Mouse (Mus musculus) liver, postnatal 0 days (tissue): ENCODE data around the gene Gm16181.

ENCODE experiments used
- CTCF ChIP-seq: sonication (generic); IDR thresholded peaks from 2 replicates; pipeline ENCODE4 v1.5.1; 2016; ENCODE audit warnings: antibody characterized with exemption, low read depth
- EP300 ChIP-seq: IDR thresholded peaks from 2 replicates; pipeline ENCODE4 v1.6.1; 2016; ENCODE audit warnings: antibody characterized with exemption, low read depth, mild to moderate bottlenecking

DNA sequence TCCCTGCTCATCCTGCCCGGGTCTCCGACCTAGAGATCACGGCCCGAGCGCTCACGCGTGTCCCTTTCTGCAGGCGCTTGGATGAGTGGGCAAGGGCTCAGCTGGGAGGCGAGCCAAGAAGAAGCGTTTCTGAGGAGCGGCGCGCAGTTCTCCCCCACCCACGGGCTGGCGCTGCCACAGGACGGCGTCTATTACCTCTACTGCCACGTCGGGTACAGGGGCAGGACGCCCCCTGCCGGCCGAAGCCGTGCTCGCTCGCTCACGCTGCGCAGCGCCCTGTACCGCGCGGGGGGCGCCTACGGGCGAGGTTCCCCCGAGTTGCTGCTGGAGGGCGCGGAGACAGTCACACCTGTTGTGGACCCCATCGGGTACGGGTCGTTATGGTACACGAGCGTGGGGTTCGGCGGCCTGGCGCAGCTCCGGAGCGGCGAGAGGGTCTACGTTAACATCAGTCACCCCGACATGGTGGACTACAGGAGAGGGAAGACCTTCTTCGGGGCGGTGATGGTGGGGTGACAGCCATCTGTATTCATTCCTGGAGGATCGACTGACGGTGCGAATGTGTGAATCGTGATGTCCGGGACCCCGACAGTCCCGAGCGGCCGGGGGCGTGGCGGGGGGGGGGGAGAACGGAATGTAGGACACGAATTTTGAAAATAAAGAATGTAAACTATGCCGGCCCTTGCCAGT, 24.9 kb upstream of the Gm16181 start:
- no peak for TF ChIP-seq EP300
- TF ChIP-seq CTCF, result peak; percentile 98
